Mouse (Mus musculus): ENCODE measurements around the gene Hoxa13. TPM values are rescaled to one million over a fixed set of nuclear protein-coding genes. Genes with fewer than 3 reads are reported as not detected.

Hoxa13 gene
- polyA plus RNA-seq, 1 experiment from 2014 or later: not detected

GRCm38 (mm10) chr6:52292328-52292727 lies 31.6 kb upstream of the Hoxa13 start:
- H3K36me3 ChIP-seq (ENCODE audit: control insufficient read depth, insufficient read depth, low read length): no peaks in the 10 kb centered on the region
- ATAC-seq (ENCODE audit: low FRiP score): no peak
- no peak overlapping the region for H3K4me2 ChIP-seq (replicated peaks; ENCODE audit: low read depth, low read length)
- H3K27ac ChIP-seq (ENCODE audit: low read depth, low read length): no peak overlapping the region
- H3K9ac ChIP-seq (ENCODE audit: low read depth, low read length): no peak overlapping the region
- no peak for DNase-seq (ENCODE audit: low spot score)
- H3K9me3 ChIP-seq (ENCODE audit: control insufficient read depth, low read length): no peaks in the 10 kb centered on the region
- no peaks in the 10 kb centered on the region for H3K4me1 ChIP-seq (replicated peaks; ENCODE audit: control insufficient read depth, insufficient read depth, low read length)
- no peak overlapping the region for H3K4me3 ChIP-seq (ENCODE audit: low read depth, low read length)
- 51% methylated on average over 7 of the region's 7 CpGs for WGBS
- H3K27me3 ChIP-seq (ENCODE audit: control insufficient read depth, insufficient read depth, low read length): peaks cover 57% of the 10 kb centered on the region

- peaks cover 54% of the 10 kb centered on the region for H3K27me3 ChIP-seq (ENCODE audit: control insufficient read depth, insufficient read depth, low read length)
- H3K4me1 ChIP-seq (replicated peaks; ENCODE audit: control insufficient read depth, insufficient read depth, low read length): no peaks in the 10 kb centered on the region
- H3K36me3 ChIP-seq (ENCODE audit: control insufficient read depth, insufficient read depth, low read length): no peaks in the 10 kb centered on the region
- H3K4me2 ChIP-seq (replicated peaks; ENCODE audit: low read depth, low read length): no peak overlapping the region; the same call in 1 of the 2 replicates
- H3K9ac ChIP-seq (ENCODE audit: low read depth, low read length): no peak overlapping the region
- no peaks in the 10 kb centered on the region for H3K9me3 ChIP-seq (ENCODE audit: control insufficient read depth, low read length)
- H3K27ac ChIP-seq (ENCODE audit: low read depth, low read length): no peak overlapping the region
- peak; percentile 62 for DNase-seq (ENCODE audit: low spot score)
- 0 out of 2 replicates have a peak overlapping the region, but pooled peaks have one; percentile 7 for H3K4me3 ChIP-seq (ENCODE audit: low read depth, low read length)
- ATAC-seq (ENCODE audit: low FRiP score): no peak
- WGBS: 1% methylated on average over 45 of the region's 45 CpGs
Observed at GRCm38 (mm10) chr6:52291021-52291860, 30.6 kb upstream of the Hoxa13 start.

GRCm38 (mm10) chr6:52290186-52290585 lies 29.5 kb upstream of the Hoxa13 start:
- no peaks in the 10 kb centered on the region for H3K36me3 ChIP-seq (ENCODE audit: control insufficient read depth, insufficient read depth, low read length)
- peaks cover 56% of the 10 kb centered on the region for H3K27me3 ChIP-seq (ENCODE audit: control insufficient read depth, insufficient read depth, low read length)
- no peak for ATAC-seq (ENCODE audit: low FRiP score)
- peak; percentile 49 for DNase-seq (ENCODE audit: low spot score)
- no peak overlapping the region for H3K4me3 ChIP-seq (ENCODE audit: low read depth, low read length)
- H3K4me1 ChIP-seq (replicated peaks; ENCODE audit: control insufficient read depth, insufficient read depth, low read length): no peaks in the 10 kb centered on the region
- H3K27ac ChIP-seq (ENCODE audit: low read depth, low read length): no peak overlapping the region
- H3K9me3 ChIP-seq (ENCODE audit: control insufficient read depth, low read length): no peaks in the 10 kb centered on the region
- no peak overlapping the region for H3K4me2 ChIP-seq (replicated peaks; ENCODE audit: low read depth, low read length)
- WGBS: 27% methylated on average over 12 of the region's 12 CpGs
- H3K9ac ChIP-seq (ENCODE audit: low read depth, low read length): no peak overlapping the region

- no peaks in the 10 kb centered on the region for H3K9me3 ChIP-seq (ENCODE audit: control insufficient read depth, low read length)
- H3K9ac ChIP-seq (ENCODE audit: low read depth, low read length): no peak overlapping the region
- H3K36me3 ChIP-seq (ENCODE audit: control insufficient read depth, insufficient read depth, low read length): no peaks in the 10 kb centered on the region
- 90% methylated on average over 5 of the region's 5 CpGs for WGBS
- H3K4me3 ChIP-seq (ENCODE audit: low read depth, low read length): no peak overlapping the region
- no peak overlapping the region for H3K27ac ChIP-seq (ENCODE audit: low read depth, low read length)
- no peak for ATAC-seq (ENCODE audit: low FRiP score)
- H3K4me2 ChIP-seq (replicated peaks; ENCODE audit: low read depth, low read length): no peak overlapping the region
- no peaks in the 10 kb centered on the region for H3K4me1 ChIP-seq (replicated peaks; ENCODE audit: control insufficient read depth, insufficient read depth, low read length)
- no peak for DNase-seq (ENCODE audit: low spot score)
- H3K27me3 ChIP-seq (ENCODE audit: control insufficient read depth, insufficient read depth, low read length): peaks cover 21% of the 10 kb centered on the region
Observed at GRCm38 (mm10) chr6:52283896-52284295, 23.2 kb upstream of the Hoxa13 start.

- Histone ChIP-seq H3K9ac (ENCODE audit: low read depth, low read length) (no peak overlapping the region), H3K9me3 (ENCODE audit: control insufficient read depth, low read length) (no peaks in the 10 kb centered on the region), H3K27ac (ENCODE audit: low read depth, low read length) (no peak overlapping the region), H3K36me3 (ENCODE audit: control insufficient read depth, insufficient read depth, low read length) (no peaks in the 10 kb centered on the region), H3K4me2 (replicated peaks; ENCODE audit: low read depth, low read length) (no peak overlapping the region), H3K27me3 (ENCODE audit: control insufficient read depth, insufficient read depth, low read length) (peaks cover 35% of the 10 kb centered on the region), H3K4me1 (replicated peaks; ENCODE audit: control insufficient read depth, insufficient read depth, low read length) (no peaks in the 10 kb centered on the region), H3K4me3 (ENCODE audit: low read depth, low read length) (no peak overlapping the region)
- no peak for ATAC-seq (ENCODE audit: low FRiP score)
- no peak for DNase-seq (ENCODE audit: low spot score)
- WGBS: 69% methylated on average over 12 of the region's 12 CpGs
Observed at GRCm38 (mm10) chr6:52281084-52281483, 20.4 kb upstream of the Hoxa13 start.

- Histone ChIP-seq H3K4me3 (ENCODE audit: low read depth, low read length) (no peak overlapping the region), H3K9ac (ENCODE audit: low read depth, low read length) (no peak overlapping the region), H3K27me3 (ENCODE audit: control insufficient read depth, insufficient read depth, low read length) (peaks cover 65% of the 10 kb centered on the region), H3K4me2 (replicated peaks; ENCODE audit: low read depth, low read length) (no peak overlapping the region), H3K4me1 (replicated peaks; ENCODE audit: control insufficient read depth, insufficient read depth, low read length) (no peaks in the 10 kb centered on the region), H3K27ac (ENCODE audit: low read depth, low read length) (no peak overlapping the region), H3K9me3 (ENCODE audit: control insufficient read depth, low read length) (no peaks in the 10 kb centered on the region), H3K36me3 (ENCODE audit: control insufficient read depth, insufficient read depth, low read length) (no peaks in the 10 kb centered on the region)
- WGBS: 5% methylated on average over 5 of the region's 5 CpGs
- DNase-seq (ENCODE audit: low spot score) (no peak), ATAC-seq (ENCODE audit: low FRiP score) (no peak)
Observed at GRCm38 (mm10) chr6:52276920-52277319, 16.2 kb upstream of the Hoxa13 start.

- 3% methylated on average over 6 of the region's 6 CpGs for WGBS
Observed at GRCm38 (mm10) chr6:52276382-52276781, 15.7 kb upstream of the Hoxa13 start.

GRCm38 (mm10) chr6:52275563-52276280 lies 15.0 kb upstream of the Hoxa13 start:
- Histone ChIP-seq H3K27ac (ENCODE audit: low read depth, low read length) (no peak overlapping the region), H3K4me2 (replicated peaks; ENCODE audit: low read depth, low read length) (no peak overlapping the region), H3K4me1 (replicated peaks; ENCODE audit: control insufficient read depth, insufficient read depth, low read length) (no peaks in the 10 kb centered on the region), H3K36me3 (ENCODE audit: control insufficient read depth, insufficient read depth, low read length) (no peaks in the 10 kb centered on the region), H3K9me3 (ENCODE audit: control insufficient read depth, low read length) (no peaks in the 10 kb centered on the region), H3K4me3 (ENCODE audit: low read depth, low read length) (no peak overlapping the region), H3K27me3 (ENCODE audit: control insufficient read depth, insufficient read depth, low read length) (peaks cover 73% of the 10 kb centered on the region), H3K9ac (ENCODE audit: low read depth, low read length) (no peak overlapping the region)
- WGBS: 5% methylated on average over 8 of the region's 8 CpGs
- DNase-seq (ENCODE audit: low spot score) (peak; percentile 39), ATAC-seq (ENCODE audit: low FRiP score) (no peak)

More at GRCm38 (mm10) chr6:52276382-52276781, 15.7 kb upstream of the Hoxa13 start:
- Histone ChIP-seq H3K9ac (ENCODE audit: low read depth, low read length) (no peak overlapping the region), H3K4me1 (replicated peaks; ENCODE audit: control insufficient read depth, insufficient read depth, low read length) (no peaks in the 10 kb centered on the region), H3K27ac (ENCODE audit: low read depth, low read length) (no peak overlapping the region), H3K4me3 (ENCODE audit: low read depth, low read length) (no peak overlapping the region), H3K36me3 (ENCODE audit: control insufficient read depth, insufficient read depth, low read length) (no peaks in the 10 kb centered on the region), H3K27me3 (ENCODE audit: control insufficient read depth, insufficient read depth, low read length) (peaks cover 70% of the 10 kb centered on the region), H3K9me3 (ENCODE audit: control insufficient read depth, low read length) (no peaks in the 10 kb centered on the region), H3K4me2 (replicated peaks; ENCODE audit: low read depth, low read length) (no peak overlapping the region)
- DNase-seq (ENCODE audit: low spot score) (peak; percentile 37), ATAC-seq (ENCODE audit: low FRiP score) (no peak)

Measured in hindbrain, embryonic 11.5 days (tissue).